Mouse (Mus musculus) bone marrow, adult 2 months (tissue): Measurements from ENCODE around the gene Vegfa.

Source experiments
- CTCF ChIP-seq: fragments of 200-500 bp; IDR thresholded peaks from 2 replicates; pipeline ENCODE4 v1.5.1; 2011; ENCODE audit warnings: low read length, control low read depth; ENCODE audit not compliant: control insufficient read depth, insufficient read depth
- POLR2A ChIP-seq: fragments of 200-500 bp; IDR thresholded peaks from 2 replicates; pipeline ENCODE4 v1.6.1; 2011; ENCODE audit warnings: low read depth, mild to moderate bottlenecking, control low read depth, low read length, borderline replicate concordance; ENCODE audit not compliant: control insufficient read depth

DNA sequence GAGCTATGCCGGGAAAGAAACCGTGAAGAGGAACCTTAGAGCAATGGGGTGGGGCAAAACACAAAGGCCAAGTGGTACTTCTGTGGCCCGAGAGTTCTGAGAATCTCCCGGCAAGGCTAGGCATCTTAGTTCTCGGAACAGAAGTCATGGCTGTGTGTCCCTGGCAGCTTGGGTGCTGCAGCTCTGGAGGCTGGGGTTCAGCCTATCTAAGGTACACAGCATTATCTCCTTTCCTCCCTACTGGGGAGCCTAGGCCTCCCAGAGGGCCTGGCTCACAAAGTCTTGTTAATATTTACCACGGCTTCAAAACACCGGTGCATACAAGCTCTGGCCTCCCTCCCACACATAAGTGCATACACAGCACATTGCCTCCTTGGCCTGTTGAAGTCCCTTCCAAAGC lies 59.0 kb downstream of the Vegfa start:
- TF ChIP-seq CTCF (no peak), POLR2A (no peak)
